Mouse (Mus musculus) hindbrain, embryonic 11.5 days (tissue): ENCODE measurements around the gene Ing4. TPM values are rescaled to one million over a fixed set of nuclear protein-coding genes. Genes with fewer than 3 reads are reported as not detected.

Experiments
- ATAC-seq: fragments of 200-750 bp; cut with Nextera tagmentation; 2 replicates; pipeline ENCODE4 v1.8.0; 2017; ENCODE audit warnings: mild to moderate bottlenecking, moderate TSS enrichment, moderate library complexity; ENCODE audit not compliant: low FRiP score
- DNase-seq: peaks from one replicate; pipeline ENCODE4 v3.0.0-alpha.2; 2015; ENCODE audit warnings: low spot score
- H3K27ac ChIP-seq: fragments of 300-500 bp; sonication (generic); 2 replicates; pipeline ENCODE4 v1.5.1; 2014; ENCODE audit warnings: mild to moderate bottlenecking, low read depth, low read length
- H3K27me3 ChIP-seq: fragments of 300-500 bp; sonication (generic); 2 replicates; pipeline ENCODE4 v1.6.1; 2014; ENCODE audit warnings: mild to moderate bottlenecking, low read length, moderate library complexity, mixed read lengths; ENCODE audit not compliant: control insufficient read depth, insufficient read depth
- H3K36me3 ChIP-seq: fragments of 300-500 bp; sonication (generic); 2 replicates; pipeline ENCODE4 v1.6.1; 2014; ENCODE audit warnings: mild to moderate bottlenecking, low read length, moderate library complexity, mixed read lengths; ENCODE audit not compliant: control insufficient read depth, insufficient read depth
- H3K4me1 ChIP-seq: fragments of 300-500 bp; sonication (generic); replicated peaks from 2 replicates; pipeline ENCODE4 v1.6.1; 2014; ENCODE audit warnings: low read length, mixed read lengths; ENCODE audit not compliant: control insufficient read depth, insufficient read depth
- H3K4me2 ChIP-seq: fragments of 300-500 bp; sonication (generic); replicated peaks from 2 replicates; pipeline ENCODE4 v1.6.1; 2014; ENCODE audit warnings: mild to moderate bottlenecking, low read depth, low read length
- H3K4me3 ChIP-seq: fragments of 300-500 bp; sonication (generic); 2 replicates; pipeline ENCODE4 v1.5.1; 2014; ENCODE audit warnings: low read depth, low read length
- H3K9ac ChIP-seq: fragments of 300-500 bp; sonication (generic); 2 replicates; pipeline ENCODE4 v1.6.1; 2014; ENCODE audit warnings: low read depth, low read length
- H3K9me3 ChIP-seq: fragments of 300-500 bp; sonication (generic); 2 replicates; pipeline ENCODE4 v1.6.1; 2016; ENCODE audit warnings: low read length; ENCODE audit not compliant: control insufficient read depth
- WGBS: fragments of 180-500 bp; shearing (Covaris S2); extraction: QIAGEN DNeasy Blood & Tissue Kit; methylation state at CpG from one replicate; pipeline ENCODE4 v1.1.7; 2014; 5-methylcytosine and 5-hydroxymethylcytosine counted together
- polyA plus RNA-seq: library from polyadenylated mRNA; unstranded; fragments of >200 nt; fragmentation: Nextera tagmentation; extraction: Ambion mirVana; gene quantifications from 2 replicates; pipeline ENCODE4 v1.2.1, GENCODE M21; 2014

Ing4 gene
- 120 and 133 TPM in 2 replicates for polyA plus RNA-seq

DNA sequence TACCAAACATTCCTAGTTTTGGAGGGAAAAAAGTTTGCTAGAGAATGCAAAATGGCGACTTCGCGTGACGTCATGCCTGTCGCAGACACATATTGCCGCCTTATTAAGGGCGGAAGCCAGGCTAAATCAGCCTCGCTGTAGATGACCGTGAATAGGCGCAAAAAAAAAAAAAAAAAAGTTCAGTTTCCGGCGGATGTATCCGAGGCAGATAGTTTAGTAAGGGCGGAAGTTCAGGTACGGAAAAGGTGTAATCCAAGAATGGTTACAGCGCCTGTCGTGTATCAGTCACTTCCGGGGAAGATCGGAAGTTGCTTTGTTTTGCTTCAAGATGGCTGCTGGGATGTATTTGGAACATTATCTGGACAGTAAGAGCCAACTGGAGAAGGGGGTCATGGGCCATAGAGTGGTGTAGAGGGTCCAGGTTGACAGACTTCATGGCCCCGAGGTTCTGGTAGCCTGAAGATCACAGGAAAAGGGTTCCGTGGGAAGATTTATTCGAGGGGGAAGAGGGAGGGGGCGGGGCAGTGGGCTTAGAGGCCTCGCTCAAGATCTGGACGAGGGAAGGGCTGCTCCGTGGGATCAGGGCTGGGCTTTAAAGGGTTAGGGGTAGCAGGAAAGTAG is at the start of gene Ing4:
Gene Ing4 (plus strand): TSS at position 228 of the 621 bp plus-strand sequence.
- WGBS: under 1% methylated on average over 26 of the region's 26 CpGs
- no peaks in the 10 kb centered on the region for H3K27me3 ChIP-seq

GRCm38 (mm10) chr6:124992241-124992640 is 47.3 kb upstream of the Ing4 start:
- WGBS: 81% methylated on average over 4 of the region's 4 CpGs
- no peak for ATAC-seq

More for the DNA sequence above, at the start of gene Ing4:
- no peaks in the 10 kb centered on the region; the same call in 1 of the 2 replicates for H3K4me1 ChIP-seq
- peak within 1 kb of the TSS; percentile 61 for H3K4me2 ChIP-seq
- peak within 1 kb of the TSS; percentile 84 for H3K9ac ChIP-seq
- no peaks in the 10 kb centered on the region for H3K9me3 ChIP-seq
- peak within 1 kb of the TSS; percentile 56 for H3K27ac ChIP-seq
- peak within 1 kb of the TSS; percentile 64 for H3K4me3 ChIP-seq
- DNase-seq (peak; percentile 94), ATAC-seq (peak; percentile 97)
- H3K36me3 ChIP-seq: peaks cover 6% of the 10 kb centered on the region; the same call in 1 of the 2 replicates

GRCm38 (mm10) chr6:124993365-124993764 is 46.2 kb upstream of the Ing4 start:
- no peak overlapping the region for H3K4me3 ChIP-seq
- no peak for ATAC-seq
- H3K27me3 ChIP-seq: peaks cover 32% of the 10 kb centered on the region
- no peaks in the 10 kb centered on the region for H3K36me3 ChIP-seq
- H3K27ac ChIP-seq: no peak overlapping the region
- WGBS: 88% methylated on average over 9 of the region's 9 CpGs
- DNase-seq: no peak
- H3K4me1 ChIP-seq: no peaks in the 10 kb centered on the region; the same call in 1 of the 2 replicates
- H3K9ac ChIP-seq: no peak overlapping the region
- H3K9me3 ChIP-seq: no peaks in the 10 kb centered on the region
- no peak overlapping the region for H3K4me2 ChIP-seq

More at GRCm38 (mm10) chr6:124992241-124992640, 47.3 kb upstream of the Ing4 start:
- DNase-seq: no peak
- H3K9ac ChIP-seq: no peak overlapping the region
- no peaks in the 10 kb centered on the region for H3K36me3 ChIP-seq
- H3K27ac ChIP-seq: no peak overlapping the region
- H3K4me1 ChIP-seq: no peaks in the 10 kb centered on the region; the same call in 1 of the 2 replicates
- H3K27me3 ChIP-seq: peaks cover 22% of the 10 kb centered on the region
- no peak overlapping the region for H3K4me2 ChIP-seq
- no peak overlapping the region for H3K4me3 ChIP-seq
- H3K9me3 ChIP-seq: no peaks in the 10 kb centered on the region

DNA sequence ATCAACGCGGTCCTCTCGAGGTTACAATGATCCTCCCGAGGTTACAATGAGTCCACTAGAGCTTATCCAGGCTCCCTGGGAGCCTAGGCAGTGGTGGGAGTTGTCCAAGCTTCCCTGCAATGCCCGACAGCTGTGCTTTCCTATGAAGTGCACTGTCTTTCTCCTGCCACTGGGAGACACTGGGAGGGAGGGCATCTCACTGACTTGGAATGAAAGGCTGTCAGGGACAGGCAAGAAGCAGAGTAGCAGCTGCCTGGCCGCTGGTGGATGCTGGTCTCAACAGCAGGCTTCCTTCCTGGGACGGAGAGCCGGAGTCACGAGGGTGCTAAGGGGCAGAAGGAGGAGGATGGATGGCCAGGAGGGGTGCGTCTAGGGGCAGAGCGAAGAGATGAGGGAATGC is 45.7 kb upstream of the Ing4 start:
- peaks cover 2% of the 10 kb centered on the region; the same call in 1 of the 2 replicates for H3K4me1 ChIP-seq
- no peak overlapping the region for H3K9ac ChIP-seq
- H3K9me3 ChIP-seq: no peaks in the 10 kb centered on the region
- H3K36me3 ChIP-seq: no peaks in the 10 kb centered on the region
- H3K27ac ChIP-seq: no peak overlapping the region
- peaks cover 37% of the 10 kb centered on the region for H3K27me3 ChIP-seq
- ATAC-seq (peak; percentile 36; the same call in 1 of the 2 replicates), DNase-seq (peak; percentile 51)
- no peak overlapping the region for H3K4me3 ChIP-seq
- no peak overlapping the region for H3K4me2 ChIP-seq
- 13% methylated on average over 11 of the region's 11 CpGs for WGBS

- WGBS: 83% methylated on average over 7 of the region's 7 CpGs
- ATAC-seq (no peak), DNase-seq (no peak)
- H3K27me3 ChIP-seq: peaks cover 49% of the 10 kb centered on the region
- H3K36me3 ChIP-seq: no peaks in the 10 kb centered on the region
- no peak overlapping the region for H3K9ac ChIP-seq
- peaks cover 2% of the 10 kb centered on the region; the same call in 1 of the 2 replicates for H3K4me1 ChIP-seq
- H3K4me3 ChIP-seq: no peak overlapping the region
- H3K4me2 ChIP-seq: no peak overlapping the region
- H3K27ac ChIP-seq: no peak overlapping the region
- no peaks in the 10 kb centered on the region for H3K9me3 ChIP-seq
Observed at GRCm38 (mm10) chr6:124995246-124995645, 44.3 kb upstream of the Ing4 start.

GRCm38 (mm10) chr6:124995831-124996403 is 43.6 kb upstream of the Ing4 start:
- H3K9ac ChIP-seq: no peak overlapping the region
- DNase-seq: no peak
- no peak overlapping the region for H3K27ac ChIP-seq
- H3K27me3 ChIP-seq: peaks cover 54% of the 10 kb centered on the region
- no peaks in the 10 kb centered on the region for H3K9me3 ChIP-seq
- H3K4me2 ChIP-seq: peak overlapping the region; percentile 100; the same call in 1 of the 2 replicates
- no peaks in the 10 kb centered on the region for H3K36me3 ChIP-seq
- no peak overlapping the region for H3K4me3 ChIP-seq
- H3K4me1 ChIP-seq: peaks cover 2% of the 10 kb centered on the region; the same call in 1 of the 2 replicates
- no peak for ATAC-seq
- 54% methylated on average over 8 of the region's 8 CpGs for WGBS

DNA sequence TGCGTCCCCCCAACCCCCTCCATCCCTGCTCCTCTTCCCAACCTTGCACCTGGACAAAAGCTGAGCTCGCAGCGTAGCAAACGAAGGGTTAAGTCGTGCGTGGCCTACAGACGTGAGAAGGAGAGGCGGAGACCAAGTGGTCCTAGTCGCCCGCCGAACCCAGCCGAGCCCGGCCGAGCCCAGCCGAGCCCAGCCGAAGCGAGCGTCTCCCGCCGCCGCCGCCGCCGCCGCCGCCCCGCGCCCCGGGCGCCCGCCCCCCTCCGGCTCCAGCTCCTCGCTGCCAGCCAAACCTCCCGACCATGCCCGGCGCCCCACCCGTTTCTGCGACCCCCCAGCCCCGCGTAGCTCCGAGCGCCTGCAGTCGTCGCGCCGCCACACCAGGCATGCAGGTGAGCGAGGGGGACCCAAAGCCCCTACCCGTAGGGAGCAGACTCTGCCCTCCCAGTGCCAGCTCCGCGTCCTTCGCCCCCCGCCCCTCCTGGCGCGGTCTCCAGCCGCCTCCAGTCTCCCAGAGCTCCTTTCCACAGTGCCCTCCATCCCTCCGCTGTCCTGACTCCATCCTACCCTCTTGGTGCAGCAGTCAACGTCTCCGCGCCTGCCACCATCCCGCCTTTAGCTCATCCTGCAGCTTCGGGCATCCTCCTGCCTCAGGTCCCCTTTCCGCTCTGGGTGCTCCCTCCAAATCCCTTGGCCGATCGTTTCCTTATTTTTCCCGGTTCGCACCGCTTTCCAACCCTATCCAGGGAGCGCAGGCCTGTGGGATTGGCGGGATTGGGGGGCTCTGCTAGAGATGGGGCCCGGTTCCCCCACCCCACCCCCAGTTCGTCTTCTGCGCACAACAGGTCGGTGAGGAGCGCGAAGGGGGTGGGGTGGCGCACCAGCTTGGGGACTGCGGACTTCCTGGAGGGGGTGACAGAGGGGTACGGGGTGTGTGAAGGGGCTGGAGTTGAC is 42.7 kb upstream of the Ing4 start, which contains the start of gene Pianp:
Gene Pianp (plus strand): TSS at position 144 of the 951 bp plus-strand sequence.
- WGBS: under 1% methylated on average over 38 of the region's 78 CpGs
- H3K36me3 ChIP-seq: no peaks in the 10 kb centered on the region

DNA sequence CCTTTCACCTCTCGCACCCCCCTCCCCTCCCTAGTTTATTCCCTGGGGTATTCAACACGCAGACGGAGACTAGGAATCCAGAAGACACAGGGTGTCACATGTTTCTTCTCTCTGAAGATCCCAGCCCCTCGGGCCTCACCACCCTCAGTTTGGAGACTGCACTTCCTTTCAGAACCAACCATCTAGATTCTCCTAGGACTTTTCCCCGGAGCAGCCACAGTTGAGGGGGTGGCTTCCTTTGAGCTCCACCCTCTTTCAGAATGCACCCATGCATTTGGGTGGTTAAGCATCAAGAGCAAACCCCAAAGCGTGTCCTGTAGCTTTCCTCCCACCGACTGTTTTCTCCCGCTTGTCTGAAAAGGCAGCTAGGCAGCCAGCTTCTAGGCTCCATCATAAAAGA is 41.5 kb upstream of the Ing4 start:
- H3K9ac ChIP-seq: no peak overlapping the region
- H3K27me3 ChIP-seq: peaks cover 62% of the 10 kb centered on the region
- WGBS: 3% methylated on average over 8 of the region's 8 CpGs
- no peaks in the 10 kb centered on the region for H3K36me3 ChIP-seq
- no peak for ATAC-seq
- H3K4me1 ChIP-seq: peaks cover 2% of the 10 kb centered on the region
- H3K9me3 ChIP-seq: no peaks in the 10 kb centered on the region
- H3K4me2 ChIP-seq: no peak overlapping the region
- H3K4me3 ChIP-seq: no peak overlapping the region
- H3K27ac ChIP-seq: no peak overlapping the region
- DNase-seq: peak; percentile 19

More for the DNA sequence above, 42.7 kb upstream of the Ing4 start, which contains the start of gene Pianp:
- Histone ChIP-seq H3K27me3 (peaks cover 56% of the 10 kb centered on the region), H3K4me3 (peak within 1 kb of the TSS; percentile 59), H3K4me1 (peaks cover 2% of the 10 kb centered on the region; the same call in 1 of the 2 replicates), H3K4me2 (peak within 1 kb of the TSS; percentile 100), H3K27ac (no peak within 1 kb of the TSS), H3K9me3 (no peaks in the 10 kb centered on the region), H3K9ac (peak within 1 kb of the TSS; percentile 80)
- DNase-seq (peak; percentile 82), ATAC-seq (peak; percentile 59)
